Mouse (Mus musculus): ENCODE data around the gene Gpc2.

DNA sequence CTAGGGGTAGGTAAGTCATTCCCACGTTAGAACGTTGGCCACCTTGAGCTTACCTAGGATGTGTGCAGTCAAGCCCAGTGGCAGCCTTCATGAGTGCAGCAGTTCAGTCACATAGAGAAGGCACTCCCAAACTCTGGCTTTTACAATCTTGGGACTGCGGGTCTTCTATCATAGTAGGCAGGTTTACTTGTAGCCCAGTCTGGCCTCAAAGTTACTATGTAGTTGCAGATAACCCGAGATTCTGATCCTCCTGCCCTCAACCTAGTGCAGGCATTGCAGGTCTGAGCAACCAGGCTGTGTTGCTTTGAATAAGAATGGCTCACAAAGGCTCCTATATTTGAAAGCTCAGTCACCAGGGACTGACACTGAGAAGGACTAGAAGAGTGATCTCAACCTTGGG is 53.3 kb downstream of the Gpc2 start:
- TF ChIP-seq CTCF (IDR thresholded peaks at IDR 0.05; ENCODE audit: control insufficient read depth, insufficient read depth, insufficient replicate concordance, low read depth, low read length): no peak
- no peak for TF ChIP-seq POLR2A (IDR thresholded peaks at IDR 0.05; ENCODE audit: control insufficient read depth, low read depth, low read length)

Measured in testis, adult 2 months (tissue).